Mouse (Mus musculus) c-Kit-positive CD71-positive TER-119-negative erythroid progenitor cells, embryonic 14.5 days (primary cell): ENCODE results near the gene Keg1.
"Not testable (repeated sequence)": the region's sequence is repeated elsewhere in the genome, so short reads cannot be mapped to it uniquely, and the experiment has no call there.

Experiments used
- DNase-seq: peaks from one replicate; pipeline ENCODE4 v3.0.0-alpha.2; 2013; ENCODE audit warnings: low read depth

Keg1 gene

DNA sequence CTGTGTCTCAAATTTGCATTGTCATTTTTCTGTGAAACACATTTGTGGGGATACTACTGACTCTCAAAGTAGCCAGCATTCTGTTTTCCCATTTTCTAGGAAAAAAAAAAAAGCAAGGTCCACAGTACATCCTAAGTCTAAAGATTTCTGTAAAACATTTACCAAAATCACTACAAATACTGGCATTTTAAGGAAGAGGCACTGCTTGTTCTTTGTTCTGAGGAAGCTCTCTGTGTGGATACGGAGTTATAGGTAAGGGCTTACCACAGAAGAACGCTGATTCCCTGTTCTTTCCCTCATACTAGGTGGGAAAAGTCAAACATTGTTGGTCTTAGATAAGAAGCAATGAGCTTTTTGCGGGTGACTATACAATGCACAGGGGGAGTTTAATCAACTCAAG lies at the start of gene Keg1:
Keg1 (plus strand) TSS at position 197 of the 400 bp plus-strand sequence.
- no peak for DNase-seq

GRCm38 (mm10) chr19:12649511-12649910 lies 46.1 kb upstream of the Keg1 start:
- DNase-seq, result no peak

DNA sequence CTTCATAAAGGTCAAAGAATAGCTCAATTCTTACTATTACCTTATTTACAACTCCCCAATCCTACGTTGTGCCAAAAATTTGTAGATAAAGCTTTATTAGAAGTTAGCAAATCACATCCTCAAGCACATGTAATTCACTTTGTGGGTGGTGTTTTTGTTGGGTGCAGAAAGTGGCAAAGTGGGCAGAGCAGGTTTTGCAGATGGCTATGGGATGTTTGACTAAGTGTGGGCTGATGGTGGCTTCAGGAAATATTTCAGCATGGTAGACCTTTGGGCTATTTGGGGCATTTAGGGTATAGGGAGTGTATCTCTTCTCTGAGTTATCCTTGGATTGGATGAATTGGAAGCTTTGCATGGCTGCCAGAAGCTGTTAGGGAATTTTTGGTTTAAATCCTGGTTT lies 29.4 kb upstream of the Keg1 start:
- no peak for DNase-seq

DNA sequence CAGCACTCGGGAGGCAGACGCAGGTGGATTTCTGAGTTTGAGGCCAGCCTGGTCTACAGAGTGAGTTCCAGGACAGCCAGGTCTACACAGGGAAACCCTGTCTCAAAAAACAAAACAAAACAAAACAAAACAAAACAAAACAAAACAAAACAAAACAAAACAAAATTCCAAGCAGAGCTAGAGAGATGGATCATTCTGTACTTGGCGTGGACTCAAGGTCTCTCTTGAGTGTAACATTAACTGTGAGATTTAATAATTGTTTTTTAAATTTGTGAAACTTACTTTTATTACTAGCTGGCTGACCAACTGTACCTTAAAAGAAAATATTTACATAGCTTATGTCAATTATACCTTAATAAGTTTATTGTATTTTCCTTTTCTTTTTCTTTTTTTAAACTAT lies 27.0 kb upstream of the Keg1 start:
- not testable (repeated sequence) for DNase-seq

DNA sequence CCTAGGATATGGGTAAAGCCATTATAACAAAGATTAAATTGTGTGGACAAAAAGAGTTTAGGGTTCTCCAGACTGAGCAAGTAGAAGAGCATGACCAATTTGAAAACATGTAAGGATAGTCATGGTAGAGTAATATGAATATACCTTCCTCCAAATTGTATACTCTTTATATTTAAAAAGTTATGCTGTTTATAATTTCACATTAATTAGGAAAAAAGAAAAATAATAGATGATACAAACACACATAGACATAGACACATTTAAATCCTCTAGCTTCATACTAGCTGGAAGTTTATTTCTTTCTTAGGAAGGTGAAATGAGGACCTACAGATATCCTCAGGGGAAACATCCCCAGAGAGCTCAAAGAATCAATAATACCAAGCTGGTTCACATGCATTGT lies 25.4 kb upstream of the Keg1 start, which contains the start of gene Olfr1442:
Olfr1442 (plus strand) TSS at position 301 of the 400 bp plus-strand sequence.
- no peak for DNase-seq

GRCm38 (mm10) chr19:12671051-12671450 lies 24.5 kb upstream of the Keg1 start:
- no peak for DNase-seq

GRCm38 (mm10) chr19:12677812-12678211 lies 17.8 kb upstream of the Keg1 start, which contains the start of gene Olfr1443:
Gene Olfr1443 (plus strand): TSS chr19:12678112.
- no peak for DNase-seq

DNA sequence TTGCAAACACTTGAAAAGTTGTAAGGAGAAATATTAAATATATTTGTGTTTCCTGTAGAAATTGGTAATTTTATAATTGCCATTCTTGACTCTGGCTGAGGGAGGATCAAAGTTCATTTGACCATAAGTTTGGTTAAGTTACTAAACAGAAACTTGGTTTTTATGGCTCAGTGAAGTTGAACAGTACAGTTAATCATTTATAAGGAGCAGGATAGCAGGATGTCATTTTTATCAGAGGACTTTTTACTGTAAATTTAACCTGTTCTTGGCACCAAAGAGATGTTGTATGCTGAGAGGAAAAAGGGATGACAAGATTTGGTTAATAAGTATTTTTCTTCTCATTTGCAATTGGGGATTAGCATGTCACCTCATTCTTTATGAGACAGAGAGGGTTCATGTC lies 10.9 kb upstream of the Keg1 start:
- DNase-seq, result no peak

DNA sequence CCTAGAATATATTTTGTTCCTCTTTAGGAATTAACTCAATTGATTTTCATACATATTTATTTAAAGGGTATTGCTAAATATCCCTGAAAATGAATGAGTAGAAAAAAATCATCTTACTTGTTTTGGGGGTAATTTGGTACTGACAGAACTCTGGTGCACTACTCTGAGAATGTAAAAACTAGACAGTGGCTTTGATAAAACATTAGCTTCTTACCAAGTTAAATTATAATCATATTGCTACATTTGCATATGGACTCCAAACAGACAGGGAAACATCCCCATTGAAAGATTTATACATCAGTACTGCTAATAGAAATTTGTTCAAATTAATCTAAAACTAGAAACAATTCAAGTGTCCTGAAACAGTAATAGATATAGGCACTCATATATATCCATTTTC lies 10.4 kb upstream of the Keg1 start:
- no peak for DNase-seq

DNA sequence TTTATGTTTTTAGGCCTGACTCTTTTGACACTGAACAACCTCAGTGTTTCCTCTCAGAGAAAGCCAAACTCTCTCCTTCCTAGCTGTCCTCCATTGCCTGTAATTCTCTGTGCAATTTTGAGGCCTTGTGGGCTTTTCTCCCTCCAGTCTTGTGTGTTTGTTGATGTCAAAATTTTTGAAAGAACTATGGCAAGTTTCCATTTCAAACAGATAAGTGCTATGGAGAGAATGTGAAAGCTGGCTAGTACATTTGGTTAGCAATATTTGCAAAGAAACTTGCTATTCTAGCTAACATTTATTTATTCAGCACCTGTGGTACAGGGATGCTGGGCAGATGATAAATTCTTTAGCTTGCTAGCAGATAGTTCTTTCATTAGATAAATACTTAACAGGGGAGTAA lies 635 bp downstream of the Keg1 start:
- no peak for DNase-seq

DNA sequence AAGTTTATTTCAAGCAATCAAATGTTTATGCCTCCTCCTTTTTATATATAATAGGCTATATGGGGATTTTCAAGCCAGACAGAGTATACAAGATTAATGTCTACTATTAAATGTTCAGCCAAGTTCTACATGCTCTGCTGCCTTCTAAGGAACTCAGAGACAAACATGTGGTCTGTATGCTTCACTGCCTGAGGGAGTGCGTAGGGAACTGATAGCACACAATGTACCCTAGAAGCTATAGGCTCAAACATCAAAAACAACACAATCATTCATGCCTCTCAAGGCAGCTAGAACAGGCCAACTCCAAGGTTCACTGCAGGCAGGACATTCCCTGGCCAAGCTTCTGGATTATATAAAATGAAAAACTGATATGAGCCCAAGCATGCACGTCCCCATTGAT lies 12.9 kb downstream of the Keg1 start:
- DNase-seq, result no peak

DNA sequence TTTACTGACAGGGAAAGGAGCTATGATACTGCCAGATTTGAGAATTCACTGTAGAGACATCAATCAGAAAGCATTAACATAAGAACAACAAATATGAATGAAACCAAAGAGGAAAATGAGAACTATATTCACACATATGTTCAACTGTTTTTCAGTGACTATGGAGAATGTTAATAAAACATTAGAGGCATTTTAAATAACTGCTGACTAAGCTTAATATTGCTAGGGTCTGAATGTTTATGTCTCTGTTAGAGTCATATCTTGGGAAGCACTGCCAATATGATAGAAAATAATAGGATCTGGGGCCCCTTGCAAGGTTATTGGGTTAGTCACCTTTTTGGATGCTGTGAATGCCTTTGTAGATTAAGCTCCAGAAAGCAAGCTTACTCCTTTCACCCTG lies 13.4 kb downstream of the Keg1 start:
- DNase-seq, result no peak

- no peak for DNase-seq
Observed at GRCm38 (mm10) chr19:12719189-12719588, 23.6 kb downstream of the Keg1 start.

DNA sequence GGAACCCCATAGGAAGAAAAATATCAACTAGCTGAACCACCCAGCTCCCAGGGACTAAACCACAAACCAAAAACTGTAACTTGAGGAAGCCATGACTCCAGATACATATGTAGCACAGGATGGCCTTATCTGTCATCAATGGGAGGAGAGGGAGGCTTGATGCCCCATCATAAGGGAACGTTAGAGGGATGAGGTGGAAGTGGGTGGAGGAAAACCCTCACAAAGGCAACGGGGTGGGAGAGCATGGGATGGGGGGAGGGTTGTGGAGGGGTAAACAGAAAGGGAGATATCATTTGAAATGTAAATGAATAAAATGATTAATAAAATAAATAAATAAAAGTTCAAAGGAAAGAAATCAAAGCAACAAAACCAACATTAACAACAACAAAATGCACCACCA lies 24.9 kb downstream of the Keg1 start:
- DNase-seq, result no peak

DNA sequence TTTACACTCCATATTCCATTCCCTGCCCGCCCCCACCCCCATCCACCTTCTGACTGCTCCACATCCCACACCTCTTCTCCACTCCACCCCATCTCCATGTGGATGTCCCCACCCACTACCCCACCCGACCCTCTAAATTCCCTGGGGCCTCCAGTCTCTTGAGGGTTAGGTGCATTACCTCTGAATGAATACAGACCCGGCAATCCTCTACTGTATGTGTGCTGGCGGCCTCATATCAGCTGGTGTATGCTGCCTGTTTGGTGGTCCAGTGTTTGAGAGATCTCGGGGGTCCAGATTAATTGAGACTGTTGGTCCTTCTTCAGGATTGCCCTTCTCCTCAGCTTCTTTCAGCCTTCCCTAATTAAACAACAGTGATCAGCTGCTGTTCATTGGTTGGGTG lies 25.3 kb downstream of the Keg1 start:
- DNase-seq, result not testable (repeated sequence)

DNA sequence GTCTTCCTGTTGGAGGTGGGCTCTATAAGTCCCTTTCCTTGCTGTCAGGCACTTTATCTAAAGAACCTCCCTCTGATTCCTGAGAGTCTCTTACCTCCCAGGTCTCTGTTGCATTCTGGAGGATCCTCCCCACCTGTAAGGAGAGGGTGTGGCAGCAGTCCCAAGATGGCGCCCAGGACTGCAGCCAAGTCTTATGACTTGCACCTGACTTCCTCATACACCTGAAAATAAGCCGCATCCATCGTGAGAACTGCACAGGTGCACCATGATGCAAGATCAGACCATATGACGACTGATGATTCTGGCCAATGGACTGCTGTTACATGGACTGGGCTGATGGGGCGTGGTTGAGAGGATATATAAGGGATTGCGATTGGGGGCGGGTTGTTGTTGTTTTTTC lies 26.0 kb downstream of the Keg1 start:
- DNase-seq, result not testable (repeated sequence)

- peak; percentile 3 for DNase-seq
Observed at GRCm38 (mm10) chr19:12722308-12722707, 26.7 kb downstream of the Keg1 start.

DNA sequence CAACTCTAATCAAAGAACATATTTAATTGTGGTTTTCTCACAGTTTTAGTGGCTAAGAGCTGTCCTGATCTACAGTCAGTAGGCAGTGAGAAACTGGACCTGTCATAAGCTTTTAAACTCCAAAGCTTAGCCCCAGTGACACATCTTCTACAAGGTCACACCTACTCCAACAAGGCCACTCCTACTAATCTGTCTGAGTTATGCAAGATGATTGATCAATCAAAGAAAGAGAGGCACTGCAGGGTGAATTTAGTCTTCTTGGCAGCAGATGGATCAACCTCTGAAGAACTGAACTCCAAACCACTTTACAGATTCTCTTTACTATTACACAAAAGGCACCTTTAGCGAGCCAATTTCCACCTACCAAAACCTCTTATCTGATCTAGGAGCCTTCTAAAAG lies 30.3 kb downstream of the Keg1 start:
- no peak for DNase-seq

DNA sequence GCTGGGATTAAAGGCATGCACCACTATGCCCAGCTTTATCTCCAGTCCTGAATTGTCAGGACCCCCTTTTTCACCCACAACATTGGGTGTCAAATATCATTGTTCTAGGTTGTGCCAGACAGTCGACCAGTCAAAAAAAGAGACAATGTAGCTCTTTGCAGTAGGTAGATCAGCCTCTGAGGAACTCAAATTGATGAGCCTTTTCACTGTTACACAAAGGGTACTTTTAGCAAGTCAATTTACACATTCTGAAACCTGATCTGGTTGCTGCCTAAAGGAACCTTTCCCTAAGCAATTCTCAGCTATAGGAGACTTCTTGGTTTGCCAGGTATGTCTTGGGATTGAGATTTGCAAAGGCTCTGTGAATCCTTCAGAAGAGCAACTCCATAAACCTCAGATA lies 35.5 kb downstream of the Keg1 start:
- no peak for DNase-seq

DNA sequence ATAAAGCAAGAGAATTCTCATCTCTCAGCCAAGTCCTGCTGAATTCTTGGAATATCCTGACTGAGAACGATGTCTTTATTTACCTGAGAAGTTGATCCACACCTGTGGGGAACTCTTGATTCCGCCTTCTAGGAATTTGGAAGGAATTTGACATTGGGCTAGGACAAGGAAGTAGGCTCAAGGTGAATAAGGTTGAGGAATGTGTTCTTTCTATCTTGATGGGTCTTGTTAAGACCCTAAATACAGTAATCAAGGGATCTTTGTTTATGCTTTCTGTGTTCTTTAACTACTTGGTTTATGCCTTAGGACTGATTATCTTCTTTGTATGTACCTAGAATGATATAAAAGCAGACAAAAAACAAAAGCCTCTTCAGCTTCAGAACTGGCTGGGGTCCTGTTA lies 36.4 kb downstream of the Keg1 start:
- no peak for DNase-seq

DNA sequence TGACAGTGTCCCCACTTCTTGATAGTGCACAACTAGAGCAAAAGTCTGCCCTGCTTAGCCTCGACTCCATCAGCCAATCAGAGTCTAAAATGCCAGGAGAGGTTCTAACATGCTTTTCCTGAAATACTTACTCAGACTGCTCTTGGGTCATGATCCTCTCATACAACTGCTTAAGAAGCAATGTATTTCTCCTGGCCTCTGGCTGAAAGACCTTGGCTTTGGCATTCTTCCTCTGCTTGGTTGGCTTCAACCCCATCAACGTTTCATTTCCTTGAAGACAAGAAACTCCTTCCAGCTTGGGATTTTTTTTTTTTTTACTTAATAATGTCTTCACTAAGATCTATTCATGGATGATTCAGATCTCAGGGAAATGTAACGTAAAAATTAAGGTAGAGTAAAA lies 60.7 kb downstream of the Keg1 start:
- DNase-seq, result no peak

DNA sequence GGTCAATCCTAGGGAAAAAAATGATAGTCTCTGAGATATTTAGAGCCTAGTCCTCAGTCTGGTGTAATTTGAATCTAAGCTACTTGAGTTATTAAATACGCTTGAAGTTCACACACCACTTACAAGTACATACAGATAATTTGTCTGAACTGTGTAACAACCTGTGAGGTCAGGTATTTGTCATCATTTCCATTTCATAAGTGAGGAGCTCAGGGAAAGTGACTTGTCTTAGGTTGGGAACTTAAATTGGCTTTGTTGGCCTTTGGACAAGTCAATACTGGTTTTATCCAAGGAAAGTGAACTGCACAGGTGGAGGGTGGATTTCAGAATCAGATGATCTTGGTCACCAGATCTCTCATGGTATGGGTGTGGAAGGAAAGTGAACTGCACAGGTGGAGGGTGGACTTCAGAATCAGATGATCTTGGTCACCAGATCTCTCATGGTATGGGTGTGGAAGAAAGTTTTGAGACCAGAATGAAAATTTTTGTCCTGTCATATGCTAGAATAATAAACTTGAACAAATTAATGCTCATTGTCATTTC lies 63.4 kb downstream of the Keg1 start:
- no peak for DNase-seq

- no peak for DNase-seq
Observed at GRCm38 (mm10) chr19:12759656-12760055, 64.1 kb downstream of the Keg1 start.

- no peak for DNase-seq
Observed at GRCm38 (mm10) chr19:12762212-12763130, 66.9 kb downstream of the Keg1 start.
